Mouse (Mus musculus) lung, postnatal 0 days (tissue): ENCODE data around the gene Irf2bp2. TPM values are rescaled to one million over a fixed set of nuclear protein-coding genes. Genes with fewer than 3 reads are reported as not detected.
A peak's percentile ranks its signal among the peaks of the same experiment; 100 is the strongest.

Experiments
- ATAC-seq: fragments of 200-750 bp; cut with Nextera tagmentation; 2 replicates; pipeline ENCODE4 v1.8.0; 2017; ENCODE audit warnings: moderate library complexity
- DNase-seq: peaks from one replicate; pipeline ENCODE4 v3.0.0-alpha.2; 2016; ENCODE audit warnings: low spot score
- H3K27ac ChIP-seq: fragments of 300-500 bp; sonication (generic); 2 replicates; pipeline ENCODE4 v1.5.1; 2014; ENCODE audit warnings: antibody characterized with exemption, mild to moderate bottlenecking, low read length, mixed read lengths
- H3K27me3 ChIP-seq: fragments of 300-500 bp; sonication (generic); replicated peaks from 2 replicates; pipeline ENCODE4 v1.6.1; 2014; ENCODE audit warnings: low read length, mixed read lengths; ENCODE audit not compliant: insufficient read depth
- H3K36me3 ChIP-seq: fragments of 300-500 bp; sonication (generic); 2 replicates; pipeline ENCODE4 v1.6.1; 2014; ENCODE audit warnings: low read length, mixed read lengths; ENCODE audit not compliant: insufficient read depth
- H3K4me1 ChIP-seq: fragments of 300-500 bp; sonication (generic); 2 replicates; pipeline ENCODE4 v1.6.1; 2014; ENCODE audit warnings: antibody characterized with exemption, low read depth, low read length, mixed read lengths; ENCODE audit not compliant: insufficient read depth
- H3K4me2 ChIP-seq: fragments of 300-500 bp; sonication (generic); replicated peaks from 2 replicates; pipeline ENCODE4 v1.6.1; 2014; ENCODE audit warnings: low read depth, mild to moderate bottlenecking, low read length, moderate library complexity, mixed read lengths
- H3K4me3 ChIP-seq: fragments of 300-500 bp; sonication (generic); 2 replicates; pipeline ENCODE4 v1.5.1; 2014; ENCODE audit warnings: low read depth, low read length
- H3K9ac ChIP-seq: fragments of 300-500 bp; sonication (generic); replicated peaks from 2 replicates; pipeline ENCODE4 v1.6.1; 2014; ENCODE audit warnings: low read depth, mild to moderate bottlenecking
- H3K9me3 ChIP-seq: fragments of 300-500 bp; sonication (generic); 2 replicates; pipeline ENCODE4 v1.6.1; 2016; ENCODE audit warnings: low read length, mixed read lengths
- CTCF ChIP-seq: IDR thresholded peaks from 2 replicates; pipeline ENCODE4 v1.5.1; 2016; ENCODE audit warnings: antibody characterized with exemption, mild to moderate bottlenecking
- EP300 ChIP-seq: IDR thresholded peaks from 2 replicates; pipeline ENCODE4 v1.6.1; 2016; ENCODE audit warnings: antibody characterized with exemption, mild to moderate bottlenecking, control low read depth
- WGBS: fragments of 180-500 bp; shearing (Covaris S2); extraction: QIAGEN DNeasy Blood & Tissue Kit; methylation state at CpG from one replicate; pipeline ENCODE4 v1.1.7; 2014; 5-methylcytosine and 5-hydroxymethylcytosine counted together
- polyA plus RNA-seq: library from polyadenylated mRNA; unstranded; fragments of >200 nt; fragmentation: Nextera tagmentation; extraction: Ambion mirVana; gene quantifications from 2 replicates; pipeline ENCODE4 v1.2.1, GENCODE M21; 2015

Irf2bp2 gene
- polyA plus RNA-seq, 1 experiment from 2014 or later, result 19.5 TPM

GRCm38 (mm10) chr8:126616736-126617135, 22.9 kb upstream of the Irf2bp2 start:
- peaks cover 12% of the 10 kb centered on the region for H3K4me1 ChIP-seq
- no peak overlapping the region for H3K9ac ChIP-seq
- H3K27me3 ChIP-seq, result no peaks in the 10 kb centered on the region
- H3K36me3 ChIP-seq, result no peaks in the 10 kb centered on the region
- no peak overlapping the region for H3K4me3 ChIP-seq
- ATAC-seq, result no peak
- no peak overlapping the region for H3K4me2 ChIP-seq
- TF ChIP-seq CTCF (no peak), EP300 (no peak)
- 50% methylated on average over 5 of the region's 5 CpGs for WGBS
- peak; percentile 26 for DNase-seq
- H3K27ac ChIP-seq, result no peak overlapping the region
- no peaks in the 10 kb centered on the region for H3K9me3 ChIP-seq

DNA sequence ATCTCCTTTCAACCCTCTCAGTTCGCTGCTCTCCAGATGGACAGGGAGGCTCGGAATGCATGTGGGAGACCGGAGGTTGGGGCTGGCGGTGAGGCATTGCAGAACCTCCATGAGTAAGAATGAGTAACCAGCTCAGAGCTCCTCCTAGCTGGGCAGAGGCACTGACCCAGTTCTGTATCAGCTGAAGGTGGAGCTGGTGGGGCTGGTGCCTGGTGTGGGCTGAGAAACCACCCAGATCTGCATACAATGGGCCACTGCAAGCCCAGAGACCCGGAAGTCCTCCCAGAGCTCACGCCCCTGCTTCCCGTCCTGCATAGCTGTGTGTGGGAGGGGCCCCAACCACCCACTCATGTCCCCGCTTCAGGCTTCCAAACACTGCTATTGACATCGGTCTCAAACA, 22.0 kb upstream of the Irf2bp2 start:
- ATAC-seq (peak; percentile 81), DNase-seq (peak; percentile 76)
- Histone ChIP-seq H3K9me3 (no peaks in the 10 kb centered on the region), H3K4me1 (peaks cover 12% of the 10 kb centered on the region), H3K4me3 (no peak overlapping the region), H3K27me3 (no peaks in the 10 kb centered on the region), H3K9ac (no peak overlapping the region), H3K36me3 (no peaks in the 10 kb centered on the region), H3K27ac (peak overlapping the region; percentile 69), H3K4me2 (no peak overlapping the region)
- TF ChIP-seq EP300 (peak; percentile 52), CTCF (peak; percentile 37; the same call in 1 of the 2 replicates)
- 37% methylated on average over 9 of the region's 9 CpGs for WGBS

GRCm38 (mm10) chr8:126614740-126615132, 20.9 kb upstream of the Irf2bp2 start:
- Histone ChIP-seq H3K27me3 (no peaks in the 10 kb centered on the region), H3K9ac (no peak overlapping the region)

DNA sequence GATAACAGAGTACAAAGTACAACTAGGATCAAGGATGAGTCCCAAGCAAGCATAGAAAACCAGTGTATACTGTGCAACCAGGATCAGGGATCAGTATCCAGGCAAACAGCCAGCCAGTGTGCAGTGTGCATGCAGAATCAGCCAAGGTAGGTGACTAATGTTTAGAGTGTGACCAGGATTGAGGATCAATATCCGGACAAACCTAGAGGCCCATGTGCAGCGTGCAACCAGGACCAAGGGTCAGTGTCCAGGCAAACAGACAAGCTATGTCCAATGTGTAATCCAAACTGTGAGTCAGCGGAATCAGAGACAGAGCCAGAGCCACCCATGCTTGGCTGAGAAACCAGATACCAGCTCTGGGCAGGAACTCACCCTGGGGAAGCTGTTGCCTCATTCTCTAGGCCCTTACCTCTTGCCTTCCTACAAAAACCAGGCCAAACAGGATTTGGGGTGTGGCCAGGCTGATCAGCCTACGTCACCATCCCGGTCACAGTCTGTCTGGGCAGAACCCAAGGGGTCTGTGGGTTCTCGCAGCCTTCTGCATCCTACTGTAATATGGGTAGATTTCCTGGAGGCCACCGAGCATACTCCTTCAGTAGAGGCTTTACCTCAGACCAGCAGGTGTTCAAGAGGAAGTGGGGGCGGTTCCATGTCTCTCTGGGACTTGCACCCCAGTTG, 20.4 kb upstream of the Irf2bp2 start:
- Histone ChIP-seq H3K27me3 (no peaks in the 10 kb centered on the region), H3K9me3 (no peaks in the 10 kb centered on the region), H3K27ac (peak overlapping the region; percentile 28), H3K9ac (no peak overlapping the region), H3K4me1 (peaks cover 12% of the 10 kb centered on the region), H3K4me2 (no peak overlapping the region), H3K36me3 (no peaks in the 10 kb centered on the region), H3K4me3 (no peak overlapping the region)
- ATAC-seq, result peak; percentile 38
- DNase-seq, result peak; percentile 80
- WGBS, result 65% methylated on average over 8 of the region's 8 CpGs
- TF ChIP-seq CTCF, result no peak
- TF ChIP-seq EP300, result no peak

More at GRCm38 (mm10) chr8:126614740-126615132, 20.9 kb upstream of the Irf2bp2 start:
- peak; percentile 37 for DNase-seq
- no peak for ATAC-seq
- Histone ChIP-seq H3K27ac (peak overlapping the region; percentile 69), H3K4me3 (no peak overlapping the region), H3K9me3 (no peaks in the 10 kb centered on the region), H3K36me3 (no peaks in the 10 kb centered on the region), H3K4me2 (no peak overlapping the region), H3K4me1 (peaks cover 12% of the 10 kb centered on the region)
- no peak for TF ChIP-seq CTCF
- no peak for TF ChIP-seq EP300
- 64% methylated on average over 5 of the region's 5 CpGs for WGBS

- no peaks in the 10 kb centered on the region for H3K36me3 ChIP-seq
- DNase-seq (no peak), ATAC-seq (no peak)
- H3K4me2 ChIP-seq, result no peak overlapping the region
- H3K4me3 ChIP-seq, result no peak overlapping the region
- 60% methylated on average over 5 of the region's 5 CpGs for WGBS
- no peaks in the 10 kb centered on the region for H3K9me3 ChIP-seq
- no peak overlapping the region for H3K27ac ChIP-seq
- H3K27me3 ChIP-seq, result no peaks in the 10 kb centered on the region
- peaks cover 12% of the 10 kb centered on the region for H3K4me1 ChIP-seq
- no peak overlapping the region for H3K9ac ChIP-seq
- no peak for TF ChIP-seq CTCF
- no peak for TF ChIP-seq EP300
These were observed 19.4 kb upstream of the Irf2bp2 start for GRCm38 (mm10) chr8:126613143-126613542.

DNA sequence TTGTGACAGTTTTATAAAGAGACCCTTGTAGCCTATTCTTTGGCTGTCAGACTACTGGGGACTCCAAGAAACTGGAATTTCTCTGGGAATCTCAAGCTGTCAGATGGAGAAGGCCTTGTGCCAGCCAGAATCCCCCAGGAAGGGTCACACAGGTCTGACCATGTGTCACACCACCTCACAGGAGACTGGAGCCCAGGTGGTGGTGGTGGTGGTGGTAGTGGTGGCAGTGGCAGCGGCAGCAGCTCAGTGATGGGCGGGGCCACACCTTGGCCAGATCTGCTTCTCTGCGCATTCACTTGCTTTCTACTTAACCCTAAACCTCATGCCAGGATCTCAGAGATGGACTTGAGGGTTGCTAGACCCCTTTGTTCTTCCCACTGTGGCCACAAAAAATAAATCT, 19.0 kb upstream of the Irf2bp2 start:
- WGBS, result 72% methylated on average over 3 of the region's 3 CpGs
- no peak for TF ChIP-seq CTCF
- TF ChIP-seq EP300, result no peak
- H3K27me3 ChIP-seq, result no peaks in the 10 kb centered on the region
- ATAC-seq (no peak), DNase-seq (no peak)
- no peaks in the 10 kb centered on the region for H3K9me3 ChIP-seq
- peaks cover 12% of the 10 kb centered on the region for H3K4me1 ChIP-seq
- no peak overlapping the region for H3K27ac ChIP-seq
- no peak overlapping the region for H3K9ac ChIP-seq
- no peak overlapping the region for H3K4me3 ChIP-seq
- no peaks in the 10 kb centered on the region for H3K36me3 ChIP-seq
- H3K4me2 ChIP-seq, result no peak overlapping the region
